Mouse (Mus musculus) megakaryocyte, embryonic 14.5 days (primary cell): ENCODE measurements at regions not wholly inside any gene's neighbourhood (a gene's known extent, or its start where the extent isn't known, plus 50 kb on each side); places are given as distances from the start of the nearest gene placed in this dataset.

ENCODE experiments used
- H3K27me3 ChIP-seq: replicated peaks from 2 replicates; pipeline ENCODE3; 2012; ENCODE audit warnings: inconsistent platforms
- H3K36me3 ChIP-seq: replicated peaks from 2 replicates; pipeline ENCODE3; 2012; ENCODE audit warnings: low read length, inconsistent platforms, mixed read lengths
- H3K4me1 ChIP-seq: 2 replicates; pipeline ENCODE4 v1.6.1; 2012; ENCODE audit warnings: inconsistent platforms
- H3K4me3 ChIP-seq: replicated peaks from 2 replicates; pipeline ENCODE3; 2012; ENCODE audit warnings: moderate library complexity, mild to moderate bottlenecking, inconsistent platforms
- H3K9me3 ChIP-seq: 2 replicates; pipeline ENCODE4 v1.6.1; 2012; ENCODE audit warnings: inconsistent platforms
- FLI1 ChIP-seq: IDR thresholded peaks from 2 replicates; pipeline ENCODE4 v1.6.1; 2012; ENCODE audit warnings: low read length, inconsistent platforms, mixed read lengths
- GATA1 ChIP-seq: IDR thresholded peaks from 3 replicates; pipeline ENCODE4 v1.6.1; 2012; ENCODE audit warnings: mixed read lengths, low read length, inconsistent platforms, borderline replicate concordance

GRCm38 (mm10) chr3:139780054-139780453 lies 574.6 kb downstream of the Stpg2 start:
- TF ChIP-seq GATA1, result no peak
- TF ChIP-seq FLI1, result no peak
- Histone ChIP-seq H3K36me3 (no peaks in the 10 kb centered on the region), H3K27me3 (no peaks in the 10 kb centered on the region), H3K9me3 (no peaks in the 10 kb centered on the region), H3K4me1 (peaks cover 9% of the 10 kb centered on the region; the same call in 1 of the 2 replicates), H3K4me3 (no peak overlapping the region)

GRCm38 (mm10) chr3:139783406-139783805 lies 577.9 kb downstream of the Stpg2 start:
- H3K27me3 ChIP-seq, result no peaks in the 10 kb centered on the region
- no peak for TF ChIP-seq FLI1
- TF ChIP-seq GATA1, result no peak
- no peaks in the 10 kb centered on the region for H3K36me3 ChIP-seq
- H3K4me1 ChIP-seq, result peaks cover 24% of the 10 kb centered on the region
- H3K4me3 ChIP-seq, result no peak overlapping the region
- H3K9me3 ChIP-seq, result no peaks in the 10 kb centered on the region

- Histone ChIP-seq H3K36me3 (no peaks in the 10 kb centered on the region), H3K27me3 (no peaks in the 10 kb centered on the region), H3K4me3 (no peak overlapping the region), H3K4me1 (peaks cover 27% of the 10 kb centered on the region), H3K9me3 (no peaks in the 10 kb centered on the region)
- TF ChIP-seq FLI1 (no peak), GATA1 (no peak)
These were observed 581.0 kb downstream of the Stpg2 start for GRCm38 (mm10) chr3:139786510-139786909.

GRCm38 (mm10) chr3:139788854-139789253 lies 583.4 kb downstream of the Stpg2 start:
- Histone ChIP-seq H3K9me3 (no peaks in the 10 kb centered on the region), H3K4me3 (no peak overlapping the region), H3K27me3 (no peaks in the 10 kb centered on the region), H3K36me3 (no peaks in the 10 kb centered on the region), H3K4me1 (peaks cover 24% of the 10 kb centered on the region)
- TF ChIP-seq GATA1 (no peak), FLI1 (no peak)

- Histone ChIP-seq H3K9me3 (no peaks in the 10 kb centered on the region), H3K4me1 (no peaks in the 10 kb centered on the region), H3K27me3 (no peaks in the 10 kb centered on the region), H3K36me3 (no peaks in the 10 kb centered on the region), H3K4me3 (no peak overlapping the region)
- no peak for TF ChIP-seq FLI1
- no peak for TF ChIP-seq GATA1
These were observed 591.2 kb downstream of the Stpg2 start for GRCm38 (mm10) chr3:139796685-139797084.

- Histone ChIP-seq H3K36me3 (no peaks in the 10 kb centered on the region), H3K4me3 (no peak overlapping the region), H3K9me3 (no peaks in the 10 kb centered on the region), H3K27me3 (no peaks in the 10 kb centered on the region), H3K4me1 (no peaks in the 10 kb centered on the region)
- no peak for TF ChIP-seq GATA1
- no peak for TF ChIP-seq FLI1
These were observed 593.6 kb downstream of the Stpg2 start for GRCm38 (mm10) chr3:139799059-139799458.

GRCm38 (mm10) chr3:139802716-139803710 lies 597.5 kb downstream of the Stpg2 start:
- Histone ChIP-seq H3K27me3 (no peaks in the 10 kb centered on the region), H3K4me3 (no peak overlapping the region), H3K4me1 (no peaks in the 10 kb centered on the region), H3K9me3 (no peaks in the 10 kb centered on the region), H3K36me3 (no peaks in the 10 kb centered on the region)
- TF ChIP-seq FLI1, result no peak
- TF ChIP-seq GATA1, result no peak

GRCm38 (mm10) chr3:139828014-139828413 lies 622.5 kb downstream of the Stpg2 start:
- H3K4me1 ChIP-seq, result no peaks in the 10 kb centered on the region
- 0 out of 2 replicates have a peak, but pooled peaks cover 3% of the 10 kb centered on the region for H3K9me3 ChIP-seq
- TF ChIP-seq FLI1, result no peak
- TF ChIP-seq GATA1, result no peak
- H3K4me3 ChIP-seq, result no peak overlapping the region
- H3K27me3 ChIP-seq, result no peaks in the 10 kb centered on the region
- no peaks in the 10 kb centered on the region for H3K36me3 ChIP-seq

- Histone ChIP-seq H3K27me3 (no peaks in the 10 kb centered on the region), H3K4me1 (no peaks in the 10 kb centered on the region), H3K9me3 (0 out of 2 replicates have a peak, but pooled peaks cover 3% of the 10 kb centered on the region), H3K36me3 (no peaks in the 10 kb centered on the region), H3K4me3 (no peak overlapping the region)
- TF ChIP-seq GATA1 (no peak), FLI1 (no peak)
These were observed 623.1 kb downstream of the Stpg2 start for GRCm38 (mm10) chr3:139828581-139828980.

GRCm38 (mm10) chr3:139832599-139832998 lies 627.1 kb downstream of the Stpg2 start:
- H3K36me3 ChIP-seq, result no peaks in the 10 kb centered on the region
- H3K9me3 ChIP-seq, result peaks cover 15% of the 10 kb centered on the region; the same call in 1 of the 2 replicates
- TF ChIP-seq FLI1, result no peak
- no peak for TF ChIP-seq GATA1
- no peaks in the 10 kb centered on the region for H3K4me1 ChIP-seq
- H3K27me3 ChIP-seq, result no peaks in the 10 kb centered on the region
- H3K4me3 ChIP-seq, result no peak overlapping the region
